Comparison of ENCODE assay signal across 24 mouse cellular contexts in genomic region chr11:22693984-22694383, GRCm38 (mm10).
DNase-seq lines count a peak whose midpoint lies in the region; ATAC-seq and TF ChIP-seq lines count a peak whose summit lies in the region.
"Had no signal": no experiment of that assay in that cellular context is flagged by ENCODE, and none has a peak within 500 bp of the region (broad histone marks: within the 10 kb centered on the region; RNA-seq: fewer than 3 reads in every experiment).

No protein-coding gene starts in this region.

- no peak overlapping the region for H3K4me3 ChIP-seq in intestine, postnatal 0 days (ENCODE audit: low read depth, low read length)
- no peak overlapping the region for H3K4me3 ChIP-seq in intestine, embryonic 16.5 days (ENCODE audit: low read length)
- no peak overlapping the region for H3K4me3 ChIP-seq in liver, postnatal 0 days (ENCODE audit: low read depth, low read length)
- no peak overlapping the region for H3K4me3 ChIP-seq in liver, embryonic 11.5 days (ENCODE audit: low read depth, low read length)
- H3K4me3 ChIP-seq in hindbrain, embryonic 10.5 days = no peak overlapping the region
- no peak overlapping the region for H3K4me3 ChIP-seq in midbrain, embryonic 11.5 days (ENCODE audit: low read depth, low read length)
- H3K4me3 ChIP-seq: embryonic facial prominence, embryonic 10.5 days; forebrain, embryonic 15.5 days; intestine, embryonic 15.5 days; liver, embryonic 15.5 days; neural tube, embryonic 12.5 days had no signal

- ATAC-seq in intestine, postnatal 0 days = no peak
- no peak for ATAC-seq in intestine, embryonic 16.5 days
- no peak for ATAC-seq in liver, postnatal 0 days
- ATAC-seq in liver, embryonic 11.5 days (replicated peaks; ENCODE audit: low FRiP score) = no peak
- no peak for ATAC-seq in midbrain, embryonic 11.5 days (ENCODE audit: low FRiP score)
- ATAC-seq: forebrain, embryonic 15.5 days; hindbrain, embryonic 16.5 days; intestine, embryonic 15.5 days had no signal

- no peak for TF ChIP-seq POLR2A in brain, embryonic 14.5 days (IDR thresholded peaks at IDR 0.05; ENCODE audit: borderline replicate concordance, extremely low read depth, insufficient read depth, insufficient read length, poor library complexity, severe bottlenecking)

- H3K4me1 ChIP-seq in intestine, postnatal 0 days (replicated peaks; ENCODE audit: control insufficient read depth, insufficient read depth, low read length) = no peaks in the 10 kb centered on the region
- H3K4me1 ChIP-seq in intestine, embryonic 16.5 days (ENCODE audit: control insufficient read depth, insufficient read depth, low read length) = peaks cover 5% of the 10 kb centered on the region; the same call in 1 of the 2 replicates
- 0 out of 2 replicates have a peak, but pooled peaks cover 6% of the 10 kb centered on the region for H3K4me1 ChIP-seq in liver, postnatal 0 days (ENCODE audit: insufficient read depth)
- H3K4me1 ChIP-seq in liver, embryonic 11.5 days (replicated peaks; ENCODE audit: control insufficient read depth, insufficient read depth, low read length) = peaks cover 3% of the 10 kb centered on the region; the same call in 1 of the 2 replicates
- H3K4me1 ChIP-seq in hindbrain, embryonic 10.5 days (replicated peaks) = peaks cover 8% of the 10 kb centered on the region
- peaks cover 3% of the 10 kb centered on the region for H3K4me1 ChIP-seq in midbrain, embryonic 11.5 days (ENCODE audit: control insufficient read depth, insufficient read depth, low read length)
- H3K4me1 ChIP-seq: intestine, embryonic 15.5 days; neural tube, embryonic 12.5 days had no signal

- no peak for DNase-seq in liver, postnatal 0 days
- DNase-seq in liver, embryonic 11.5 days (ENCODE audit: low spot score) = no peak
- peak; percentile 20 for DNase-seq in ES-CJ7 (ENCODE audit: low read depth, low spot score)
- DNase-seq in brain, embryonic 14.5 days (ENCODE audit: low read depth) = no peak
- DNase-seq in hindbrain, embryonic 10.5 days (ENCODE audit: low spot score) = no peak
- DNase-seq in midbrain, embryonic 11.5 days (ENCODE audit: low spot score, missing footprints) = no peak
- DNase-seq: adrenal gland, adult 8-10 months; B cell, adult 2 months; cerebellum, adult 9-10 months; gastrocnemius, postnatal 14 days; heart, adult 18-20 months; lung, postnatal 10 days; midbrain, embryonic 14.5 days; right cerebral cortex, postnatal 25 days; spleen, adult 18-20 months had no signal

- H3K36me3 ChIP-seq in intestine, postnatal 0 days (ENCODE audit: control insufficient read depth, insufficient read depth) = no peaks in the 10 kb centered on the region
- no peaks in the 10 kb centered on the region for H3K36me3 ChIP-seq in intestine, embryonic 16.5 days (ENCODE audit: control insufficient read depth, insufficient read depth, low read length)
- H3K36me3 ChIP-seq in liver, postnatal 0 days (replicated peaks; ENCODE audit: insufficient read depth, low read length) = no peaks in the 10 kb centered on the region
- H3K36me3 ChIP-seq in liver, embryonic 11.5 days (ENCODE audit: control insufficient read depth, insufficient read depth, low read length) = no peaks in the 10 kb centered on the region
- H3K36me3 ChIP-seq in hindbrain, embryonic 10.5 days = no peaks in the 10 kb centered on the region
- no peaks in the 10 kb centered on the region for H3K36me3 ChIP-seq in midbrain, embryonic 11.5 days (ENCODE audit: control insufficient read depth, insufficient read depth, low read length)
- H3K36me3 ChIP-seq: embryonic facial prominence, embryonic 10.5 days; forebrain, embryonic 15.5 days; intestine, embryonic 15.5 days; liver, embryonic 15.5 days; neural tube, embryonic 12.5 days had no signal

- no peak overlapping the region for H3K9ac ChIP-seq in intestine, postnatal 0 days (ENCODE audit: low read depth, low read length)
- no peak overlapping the region for H3K9ac ChIP-seq in intestine, embryonic 16.5 days (ENCODE audit: low read depth, low read length)
- H3K9ac ChIP-seq in liver, postnatal 0 days (replicated peaks) = no peak overlapping the region
- no peak overlapping the region for H3K9ac ChIP-seq in liver, embryonic 11.5 days (ENCODE audit: low read depth, low read length)
- no peak overlapping the region for H3K9ac ChIP-seq in midbrain, embryonic 11.5 days (ENCODE audit: low read length)
- H3K9ac ChIP-seq: forebrain, embryonic 15.5 days; intestine, embryonic 15.5 days; liver, embryonic 15.5 days; neural tube, embryonic 12.5 days had no signal

- WGBS in intestine, postnatal 0 days = 90% methylated on average over 2 of the region's 2 CpGs
- 83% methylated on average over 2 of the region's 2 CpGs for WGBS in intestine, embryonic 16.5 days
- 72% methylated on average over 2 of the region's 2 CpGs for WGBS in liver, postnatal 0 days (ENCODE audit: insufficient replicate concordance)
- WGBS in liver, embryonic 11.5 days = 84% methylated on average over 2 of the region's 2 CpGs
- WGBS in hindbrain, embryonic 10.5 days = 85% methylated on average over 2 of the region's 2 CpGs
- WGBS in midbrain, embryonic 11.5 days = 88% methylated on average over 2 of the region's 2 CpGs

- peak; percentile 38 for TF ChIP-seq CTCF in intestine, postnatal 0 days (IDR thresholded peaks at IDR 0.05; ENCODE audit: low read depth)
- peak; percentile 32 for TF ChIP-seq CTCF in liver, postnatal 0 days (IDR thresholded peaks at IDR 0.05; ENCODE audit: low read depth)
- TF ChIP-seq CTCF in brain, embryonic 14.5 days (IDR thresholded peaks at IDR 0.05; ENCODE audit: borderline replicate concordance, extremely low read depth, insufficient read depth, insufficient read length) = peak; percentile 4; the same call in 1 of the 2 replicates

- no peaks in the 10 kb centered on the region for H3K27me3 ChIP-seq in intestine, postnatal 0 days (replicated peaks; ENCODE audit: control insufficient read depth, insufficient read depth, low read length)
- H3K27me3 ChIP-seq in intestine, embryonic 16.5 days (replicated peaks; ENCODE audit: control insufficient read depth, insufficient read depth, low read length) = no peaks in the 10 kb centered on the region
- no peaks in the 10 kb centered on the region for H3K27me3 ChIP-seq in liver, postnatal 0 days (ENCODE audit: insufficient read depth, low read length)
- H3K27me3 ChIP-seq in liver, embryonic 11.5 days (replicated peaks; ENCODE audit: control insufficient read depth, insufficient read depth, low read length) = no peaks in the 10 kb centered on the region
- no peaks in the 10 kb centered on the region for H3K27me3 ChIP-seq in hindbrain, embryonic 10.5 days (ENCODE audit: insufficient read depth, poor library complexity, severe bottlenecking)
- H3K27me3 ChIP-seq in midbrain, embryonic 11.5 days (ENCODE audit: control insufficient read depth, insufficient read depth, low read length) = no peaks in the 10 kb centered on the region
- H3K27me3 ChIP-seq: forebrain, embryonic 15.5 days; intestine, embryonic 15.5 days; liver, embryonic 15.5 days; neural tube, embryonic 12.5 days had no signal

- no peak for TF ChIP-seq EP300 in liver, postnatal 0 days (IDR thresholded peaks at IDR 0.05; ENCODE audit: low read depth)

- no peak overlapping the region for H3K27ac ChIP-seq in intestine, postnatal 0 days (ENCODE audit: low read depth, low read length)
- no peak overlapping the region for H3K27ac ChIP-seq in intestine, embryonic 16.5 days (ENCODE audit: low read length)
- no peak overlapping the region for H3K27ac ChIP-seq in liver, postnatal 0 days (ENCODE audit: low read depth)
- no peak overlapping the region for H3K27ac ChIP-seq in liver, embryonic 11.5 days (ENCODE audit: low read depth, low read length)
- H3K27ac ChIP-seq in hindbrain, embryonic 10.5 days = no peak overlapping the region
- H3K27ac ChIP-seq in midbrain, embryonic 11.5 days (ENCODE audit: low read depth, low read length) = no peak overlapping the region
- H3K27ac ChIP-seq: embryonic facial prominence, embryonic 10.5 days; forebrain, embryonic 15.5 days; intestine, embryonic 15.5 days; liver, embryonic 15.5 days; neural tube, embryonic 12.5 days had no signal

- H3K4me2 ChIP-seq in intestine, postnatal 0 days (replicated peaks; ENCODE audit: low read depth) = no peak overlapping the region
- H3K4me2 ChIP-seq in intestine, embryonic 16.5 days (ENCODE audit: low read depth, low read length) = no peak overlapping the region
- no peak overlapping the region for H3K4me2 ChIP-seq in liver, postnatal 0 days (ENCODE audit: low read depth, low read length)
- no peak overlapping the region for H3K4me2 ChIP-seq in liver, embryonic 11.5 days
- no peak overlapping the region for H3K4me2 ChIP-seq in midbrain, embryonic 11.5 days
- H3K4me2 ChIP-seq: forebrain, embryonic 15.5 days; intestine, embryonic 15.5 days; liver, embryonic 15.5 days; neural tube, embryonic 12.5 days had no signal

- H3K9me3 ChIP-seq in intestine, postnatal 0 days (ENCODE audit: control insufficient read depth) = no peaks in the 10 kb centered on the region
- H3K9me3 ChIP-seq in intestine, embryonic 16.5 days (ENCODE audit: control insufficient read depth, low read length) = no peaks in the 10 kb centered on the region
- H3K9me3 ChIP-seq in liver, postnatal 0 days (ENCODE audit: low read length) = no peaks in the 10 kb centered on the region
- no peaks in the 10 kb centered on the region for H3K9me3 ChIP-seq in liver, embryonic 11.5 days (ENCODE audit: control insufficient read depth, low read length)
- no peaks in the 10 kb centered on the region for H3K9me3 ChIP-seq in hindbrain, embryonic 10.5 days
- no peaks in the 10 kb centered on the region for H3K9me3 ChIP-seq in midbrain, embryonic 11.5 days (ENCODE audit: control insufficient read depth, low read length)
- H3K9me3 ChIP-seq: embryonic facial prominence, embryonic 10.5 days; forebrain, embryonic 15.5 days; intestine, embryonic 15.5 days; liver, embryonic 15.5 days; megakaryocyte, embryonic 14.5 days; neural tube, embryonic 12.5 days had no signal
